Comparison of ENCODE assay signal across 8 mouse cellular contexts in genomic region chr11:35933402-35934085, GRCm38 (mm10). TPM values are rescaled to one million over a fixed set of nuclear protein-coding genes. Genes with fewer than 3 reads are reported as not detected.
DNase-seq lines count a peak whose midpoint lies in the region; ATAC-seq lines count a peak whose summit lies in the region.
"Had no signal": no experiment of that assay in that cellular context is flagged by ENCODE, and none has a peak within 500 bp of the region (broad histone marks: within the 10 kb centered on the region; RNA-seq: fewer than 3 reads in every experiment).

No protein-coding gene starts in this region.

- no peaks in the 10 kb centered on the region for H3K9me3 ChIP-seq in lung, embryonic 15.5 days
- no peaks in the 10 kb centered on the region for H3K9me3 ChIP-seq in forebrain, embryonic 10.5 days
- H3K9me3 ChIP-seq: limb, embryonic 13.5 days had no signal

- no peak overlapping the region for H3K4me3 ChIP-seq in lung, embryonic 15.5 days
- H3K4me3 ChIP-seq in forebrain, embryonic 10.5 days: peak overlapping the region; percentile 34
- H3K4me3 ChIP-seq: limb, embryonic 13.5 days had no signal

- peak; percentile 60; the same call in 1 of the 2 replicates for ATAC-seq in lung, embryonic 15.5 days (ENCODE audit: borderline replicate concordance, extremely low read depth, low FRiP score, low TSS enrichment)

- no peak overlapping the region for H3K9ac ChIP-seq in lung, embryonic 15.5 days
- H3K9ac ChIP-seq: limb, embryonic 13.5 days had no signal

- H3K4me1 ChIP-seq in lung, embryonic 15.5 days: peaks cover 45% of the 10 kb centered on the region
- peaks cover 60% of the 10 kb centered on the region for H3K4me1 ChIP-seq in forebrain, embryonic 10.5 days

- WGBS in lung, embryonic 15.5 days: 29% methylated on average over 14 of the region's 14 CpGs
- WGBS in forebrain, embryonic 10.5 days: 5% methylated on average over 14 of the region's 14 CpGs

- no peaks in the 10 kb centered on the region for H3K36me3 ChIP-seq in lung, embryonic 15.5 days
- 0 out of 2 replicates have a peak, but pooled peaks cover 2% of the 10 kb centered on the region for H3K36me3 ChIP-seq in forebrain, embryonic 10.5 days (replicated peaks)
- H3K36me3 ChIP-seq: limb, embryonic 13.5 days had no signal

- H3K27ac ChIP-seq in lung, embryonic 15.5 days: peak overlapping the region; percentile 44
- peak overlapping the region; percentile 83 for H3K27ac ChIP-seq in forebrain, embryonic 10.5 days
- H3K27ac ChIP-seq: limb, embryonic 13.5 days had no signal

- H3K27me3 ChIP-seq in lung, embryonic 15.5 days: no peaks in the 10 kb centered on the region
- H3K27me3 ChIP-seq in forebrain, embryonic 10.5 days (ENCODE audit: poor library complexity, severe bottlenecking): no peaks in the 10 kb centered on the region
- H3K27me3 ChIP-seq: limb, embryonic 13.5 days had no signal

- DNase-seq in lung, postnatal 14 days: no peak
- peak; percentile 47 for DNase-seq in forebrain, embryonic 10.5 days (ENCODE audit: extremely low spot score, low spot score)
- peak; percentile 44 to 54 for DNase-seq in layer of hippocampus, postnatal 10 days (ENCODE audit: low spot score in 2 of 2)
- DNase-seq in retina, postnatal 1 day: peak; percentile 71
- DNase-seq in testis, postnatal 10 days (ENCODE audit: low spot score): no peak
- no peak for DNase-seq in spleen, adult 18-20 months

- no peak overlapping the region for H3K4me2 ChIP-seq in lung, embryonic 15.5 days
- H3K4me2 ChIP-seq: limb, embryonic 13.5 days had no signal

RNA-seq across cellular contexts. Expression of gene Wwc1, which starts 46.8 kb away (rescaled TPM):
- 16.2 and 16.7 TPM in 2 replicates for polyA plus RNA-seq in lung, embryonic 15.5 days (2015; fragmentation: Nextera tagmentation; extraction: Ambion mirVana)
- 4.2 and 4.9 TPM in 2 replicates for polyA plus RNA-seq in forebrain, embryonic 10.5 days (2016; fragmentation: Nextera tagmentation; extraction: Ambion mirVana)
- total RNA-seq in layer of hippocampus, postnatal 10 days (2021): 100 to 1,000 TPM; 104 to 133 TPM

Comparison
In these comparisons a context has a peak if more than half of its experiments do, and no peak if none do; other contexts are left out.
1. DNase-seq: peak in forebrain, embryonic 10.5 days (single experiment), layer of hippocampus, postnatal 10 days (2 of 2) and retina, postnatal 1 day (single experiment); none in lung, postnatal 14 days (single experiment), testis, postnatal 10 days (single experiment) and spleen, adult 18-20 months (0 of 2).